Mouse (Mus musculus): ENCODE measurements at regions not wholly inside any gene's neighbourhood (a gene's known extent, or its start where the extent isn't known, plus 50 kb on each side); places are given as distances from the start of the nearest gene placed in this dataset.

DNA sequence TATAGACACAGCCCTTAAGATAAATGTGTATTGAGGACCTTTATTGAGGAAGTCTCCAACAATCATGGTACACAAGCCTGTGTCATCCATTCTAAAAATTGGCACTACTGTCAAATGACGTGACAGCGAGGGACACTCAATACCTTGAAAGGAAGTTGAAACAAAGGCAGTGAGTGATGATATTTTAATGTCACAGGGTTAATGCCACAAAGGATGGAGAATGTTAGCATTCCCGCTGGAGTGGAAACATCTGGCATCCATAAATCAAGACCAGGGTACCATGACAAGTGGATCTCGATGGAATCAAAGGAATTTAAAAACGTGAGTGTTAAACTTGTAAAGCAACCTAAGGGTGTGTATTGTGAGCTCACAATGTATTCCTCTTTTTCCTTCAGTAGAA lies 441.5 kb downstream of the Basp1 start:
- no peak for TF ChIP-seq CTCF (IDR thresholded peaks at IDR 0.05; ENCODE audit: borderline replicate concordance, insufficient read depth, low read depth, low read length)
- no peak for TF ChIP-seq POLR2A (IDR thresholded peaks at IDR 0.05; ENCODE audit: borderline replicate concordance, insufficient read depth, low read length)
